Mouse (Mus musculus): ENCODE measurements around the gene Fcor. TPM values are rescaled to one million over a fixed set of nuclear protein-coding genes. Genes with fewer than 3 reads are reported as not detected.

Gene Fcor
- polyA plus RNA-seq (2017; shearing (Covaris generic)), result not detected

DNA sequence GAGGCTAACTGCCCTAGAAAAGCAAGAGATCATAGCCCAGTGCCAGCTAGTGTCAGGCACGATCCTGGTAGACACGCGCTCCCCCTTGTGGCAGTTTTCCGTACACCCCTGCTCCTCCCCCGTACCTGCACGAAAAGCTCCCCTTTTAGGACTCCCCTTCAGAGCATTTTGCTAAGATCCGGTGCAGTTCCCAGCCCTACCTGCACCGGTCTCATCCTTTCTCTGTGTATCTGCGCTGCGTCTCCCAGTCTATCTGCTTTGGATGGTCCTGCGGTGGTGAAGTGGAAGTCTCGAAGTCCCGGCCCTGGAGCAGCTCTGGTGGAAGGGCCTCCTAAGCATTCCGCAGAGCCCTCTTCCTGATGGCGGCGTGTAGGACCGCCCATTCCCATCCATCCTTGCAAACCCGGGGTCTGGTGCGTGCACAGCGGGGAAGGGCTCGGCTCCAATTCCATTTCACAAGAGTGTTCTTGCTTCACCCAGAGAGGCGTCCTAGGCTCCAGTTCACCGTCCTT lies at the start of gene Fcor:
Fcor (minus strand) TSS at position 383 of the 512 bp plus-strand sequence.

DNA sequence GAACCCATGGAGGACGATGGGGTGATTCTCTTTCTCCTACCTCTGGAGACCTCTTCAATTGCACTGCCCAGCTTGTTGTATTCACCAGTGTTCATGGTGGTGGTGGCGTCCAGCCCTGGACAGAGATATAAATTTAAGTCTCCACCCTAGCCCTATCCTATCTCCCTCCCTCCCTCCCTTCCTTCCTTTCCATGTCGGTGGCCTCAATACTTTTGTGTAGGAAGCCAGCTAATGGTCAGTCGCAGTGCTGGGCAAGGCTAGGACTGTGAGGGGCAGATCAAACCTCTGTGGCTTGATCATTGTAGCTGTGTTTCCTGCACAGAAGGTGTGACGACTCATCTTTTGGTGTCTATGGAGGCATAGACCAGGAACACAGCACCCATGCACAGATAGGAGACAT lies 48.4 kb upstream of the Fcor start, which contains the start of gene Clec4g:
Clec4g (minus strand) TSS at position 101 of the 400 bp plus-strand sequence.

DNA sequence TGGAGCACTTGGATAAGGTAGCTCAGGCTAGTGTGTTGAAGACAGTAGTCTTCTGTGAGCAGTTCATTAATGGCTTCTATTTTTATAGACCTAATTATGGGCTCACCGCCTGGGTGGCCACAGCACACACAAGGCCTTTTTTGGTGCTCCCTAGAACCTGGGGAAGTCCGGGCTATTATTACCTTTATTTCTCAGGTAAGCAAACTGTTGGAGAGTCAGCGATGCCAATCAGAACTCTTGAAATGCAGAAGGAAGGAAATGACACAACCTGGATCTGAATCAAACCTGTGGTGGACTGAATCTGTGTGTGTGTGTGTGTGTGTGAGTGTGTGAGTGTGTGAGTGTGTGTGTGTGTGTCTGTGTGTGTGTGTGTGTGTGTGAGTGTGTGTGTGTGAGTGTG lies 22.0 kb upstream of the Fcor start, which contains the start of gene Fcer2a:
Fcer2a (minus strand) TSS at position 55 of the 400 bp plus-strand sequence.

GRCm38 (mm10) chr8:3676131-3676992 lies 4.2 kb upstream of the Fcor start, which contains the start of gene Trappc5:
Gene Trappc5 (plus strand): TSS chr8:3676299.

DNA sequence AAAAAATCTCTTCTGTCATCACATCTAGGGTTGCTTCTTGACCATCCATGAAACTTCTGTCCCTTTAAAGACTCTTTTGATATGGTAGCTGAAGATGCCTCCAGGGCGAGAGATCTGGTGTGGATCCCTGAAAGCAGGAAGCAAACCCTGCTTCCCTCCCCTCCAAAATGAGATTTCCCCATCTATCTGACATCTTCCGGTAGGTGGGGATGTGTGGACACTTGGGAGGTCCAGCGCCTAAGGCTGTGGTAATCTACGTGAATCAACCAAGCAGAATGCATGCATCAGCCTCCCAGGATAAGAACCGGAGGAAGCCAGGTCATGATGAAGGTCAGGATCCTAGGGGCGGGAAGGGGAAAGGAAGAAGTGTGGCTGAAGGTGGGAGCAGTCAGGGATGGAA lies 6.7 kb downstream of the Fcor start, which contains the start of gene Mcemp1:
Mcemp1 (plus strand) TSS at position 248 of the 400 bp plus-strand sequence.

DNA sequence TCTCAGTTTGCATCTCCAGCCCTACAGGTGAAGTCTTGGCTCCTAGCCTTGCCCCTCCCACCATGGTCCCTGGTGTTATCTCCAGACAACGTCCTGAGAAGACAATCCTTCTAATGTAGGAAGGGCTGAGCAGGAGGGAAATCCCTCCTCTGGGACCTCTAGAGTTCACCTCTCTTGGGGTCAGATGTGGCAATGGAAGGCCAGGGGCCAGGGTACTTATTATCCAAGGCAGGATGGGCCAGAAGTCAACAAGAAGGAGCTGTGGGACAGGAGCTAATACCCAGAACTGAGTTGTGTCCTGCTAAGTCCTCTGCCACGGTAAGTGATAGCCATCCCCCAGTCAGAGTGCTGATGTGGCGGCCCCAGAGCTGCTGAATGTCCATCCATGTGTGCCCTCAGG lies 16.6 kb downstream of the Fcor start, which contains the start of gene Retn:
Retn (plus strand) TSS at position 245 of the 400 bp plus-strand sequence.

DNA sequence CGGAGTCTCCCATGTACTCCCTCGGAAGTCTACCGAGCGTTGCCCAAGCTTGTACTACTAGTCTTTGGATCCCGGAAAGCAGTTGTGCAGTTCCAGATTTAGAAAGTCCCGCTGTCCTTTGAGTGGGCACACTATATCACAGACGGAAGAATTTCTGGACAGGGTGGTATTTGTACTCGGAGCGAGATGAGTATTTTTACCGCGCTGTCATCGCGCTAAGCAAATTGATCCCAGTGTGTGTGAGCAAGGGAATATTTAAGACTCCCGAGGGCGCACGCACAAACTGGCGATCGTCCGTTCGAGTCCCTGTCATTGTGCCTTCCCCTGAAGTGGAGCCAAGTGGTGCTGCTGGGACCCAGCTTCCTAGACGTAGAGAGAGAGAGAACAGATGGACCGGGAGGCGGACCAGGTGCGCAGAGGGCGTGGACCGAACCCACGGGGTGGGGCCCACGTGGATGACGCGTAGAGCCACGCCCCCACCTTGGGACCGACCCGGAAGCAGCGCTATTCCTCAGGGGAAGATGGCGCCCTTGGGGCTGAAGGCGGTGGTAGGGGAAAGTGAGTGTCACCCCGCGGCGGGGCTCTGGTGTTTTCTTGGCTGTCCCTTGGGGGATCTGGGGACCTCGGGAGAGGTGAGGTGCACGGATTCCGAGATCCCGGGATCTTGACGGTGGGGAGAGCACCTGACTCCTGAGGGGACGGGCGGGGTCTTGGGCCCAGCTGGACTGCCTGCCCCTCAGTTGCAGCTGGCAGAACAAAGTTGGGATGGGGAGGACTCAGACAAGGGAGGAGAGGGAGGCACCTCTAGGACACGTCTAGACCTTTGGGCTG lies 41.3 kb downstream of the Fcor start, which contains the start of gene Stxbp2:
Stxbp2 (plus strand) TSS at position 309 of the 831 bp plus-strand sequence.

DNA sequence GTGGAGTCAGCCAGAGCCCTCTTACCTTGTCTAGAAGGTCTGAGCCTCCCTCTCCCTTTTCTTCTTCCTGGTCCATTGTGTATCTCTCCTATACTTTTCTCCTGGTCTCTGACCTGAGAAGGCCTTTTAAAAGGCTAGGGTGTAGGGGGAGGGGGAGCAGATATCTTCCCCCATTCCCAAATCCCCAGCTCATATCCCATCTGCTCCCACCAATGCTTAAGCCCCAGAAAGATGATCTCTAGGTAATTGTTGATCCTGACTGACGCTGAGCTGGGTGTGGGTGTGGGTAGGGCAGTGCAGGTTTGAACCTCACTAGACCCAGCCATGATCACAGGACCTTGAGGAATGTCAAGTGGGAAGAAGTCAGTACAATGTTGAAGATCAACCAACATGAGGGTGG lies 46.7 kb downstream of the Fcor start, which contains the start of gene Pcp2:
Pcp2 (minus strand) TSS at position 101 of the 400 bp plus-strand sequence.

GRCm38 (mm10) chr8:3621199-3621970 lies 50.8 kb downstream of the Fcor start, which contains the start of the genes Xab2 and Pet100:
Gene Xab2 (minus strand): TSS chr8:3621316.
Gene Pet100 (plus strand): TSS chr8:3621548.

Other genes with a start within 250 kb of the Fcor start
- gene Pex11g, start 204.7 kb downstream of the Fcor start, polyA plus RNA-seq (2017; shearing (Covaris generic)), result 1 to 10 TPM; 4.8 to 5.7 TPM
- gene Tex45, start 201.5 kb downstream of the Fcor start, polyA plus RNA-seq (2017; shearing (Covaris generic)), result not detected
- 10 to 100 TPM in 1 of 2 experiments, 1 to 10 TPM in 1; 5.3 to 13.0 TPM for gene Zfp358, start 179.2 kb downstream of the Fcor start, polyA plus RNA-seq (2017; shearing (Covaris generic))
- 10 to 100 TPM; 79.5 to 93.9 TPM for gene Mcoln1, start 171.9 kb downstream of the Fcor start, polyA plus RNA-seq (2017; shearing (Covaris generic))
- 10 to 100 TPM; 22.3 to 27.5 TPM for gene Pnpla6, start 157.0 kb downstream of the Fcor start, polyA plus RNA-seq (2017; shearing (Covaris generic))
- under 1 TPM in 1 of 2 experiments, not detected in 1; 0.20 TPM for gene C330021F23Rik, start 104.4 kb downstream of the Fcor start, polyA plus RNA-seq (2017; shearing (Covaris generic))
- under 1 TPM in 1 of 2 experiments, not detected in 1; 0.33 TPM for gene Camsap3, start 85.1 kb downstream of the Fcor start, polyA plus RNA-seq (2017; shearing (Covaris generic))
- 10 to 100 TPM; 81.8 to 82.2 TPM for gene Xab2, start 51.0 kb downstream of the Fcor start, polyA plus RNA-seq (2017; shearing (Covaris generic))
- gene Pet100, start 50.8 kb downstream of the Fcor start, polyA plus RNA-seq (2017; shearing (Covaris generic)), result 100 to 1,000 TPM; 122 to 131 TPM
- under 1 TPM; 0.16 to 0.20 TPM for gene Pcp2, start 46.8 kb downstream of the Fcor start, polyA plus RNA-seq (2017; shearing (Covaris generic))
- gene Stxbp2, start 41.4 kb downstream of the Fcor start, polyA plus RNA-seq (2017; shearing (Covaris generic)), result 100 to 1,000 TPM; 211 to 215 TPM
- not detected for gene Retn, start 16.6 kb downstream of the Fcor start, polyA plus RNA-seq (2017; shearing (Covaris generic))
- under 1 TPM; 0.36 to 0.92 TPM for gene Mcemp1, start 6.6 kb downstream of the Fcor start, polyA plus RNA-seq (2017; shearing (Covaris generic))
- gene Trappc5, start 3.9 kb upstream of the Fcor start, polyA plus RNA-seq (2017; shearing (Covaris generic)), result 10 to 100 TPM; 27.9 to 28.4 TPM
- 1 to 10 TPM in 1 of 2 experiments, under 1 TPM in 1; 0.47 to 2.0 TPM for gene Fcer2a, start 21.8 kb upstream of the Fcor start, polyA plus RNA-seq (2017; shearing (Covaris generic))
- gene Clec4g, start 48.3 kb upstream of the Fcor start, polyA plus RNA-seq (2017; shearing (Covaris generic)), result not detected
- under 1 TPM; 0.20 to 0.32 TPM for gene Cd209a, start 76.6 kb upstream of the Fcor start, polyA plus RNA-seq (2017; shearing (Covaris generic))
- gene Cd209e, start 181.9 kb upstream of the Fcor start, polyA plus RNA-seq (2017; shearing (Covaris generic)), result under 1 TPM in 1 of 2 experiments, not detected in 1; 0.12 TPM
- 1 to 10 TPM in 1 of 2 experiments, not detected in 1; 5.1 TPM for gene Cd209d, start 206.2 kb upstream of the Fcor start, polyA plus RNA-seq (2017; shearing (Covaris generic))

Measured in activated CD4-positive, CD25-positive, alpha-beta regulatory T cell (primary cell).